Mouse (Mus musculus): ENCODE measurements at regions not wholly inside any gene's neighbourhood (a gene's known extent, or its start where the extent isn't known, plus 50 kb on each side); places are given as distances from the start of the nearest gene placed in this dataset.
A peak's percentile ranks its signal among the peaks of the same experiment; 100 is the strongest.

DNA sequence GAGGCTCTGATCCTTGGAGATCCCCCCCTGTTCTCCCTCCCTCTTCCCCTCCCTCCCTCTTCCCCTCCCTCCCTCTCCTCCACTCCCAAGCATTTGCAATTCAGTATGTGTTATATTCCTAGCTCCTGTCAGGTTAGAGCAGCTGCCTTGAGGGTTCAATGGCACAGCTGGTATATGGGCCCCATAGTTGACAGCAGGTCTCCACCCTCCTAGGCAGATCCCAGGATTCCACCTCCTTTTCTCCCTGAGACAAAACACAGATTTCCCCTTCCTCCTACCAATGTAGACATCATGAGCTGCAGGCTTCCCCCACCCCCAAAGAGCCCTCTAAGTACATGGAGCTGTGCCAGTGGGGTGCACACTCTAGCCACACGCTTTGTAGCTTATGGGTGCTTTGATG, 137.8 kb downstream of the Unc5cl start:
- Histone ChIP-seq H3K9ac (no peak overlapping the region), H3K27ac (no peak overlapping the region), H3K9me3 (replicated peaks) (0 out of 2 replicates have a peak, but pooled peaks cover 5% of the 10 kb centered on the region), H3K4me2 (no peak overlapping the region), H3K36me3 (no peaks in the 10 kb centered on the region), H3K4me3 (replicated peaks) (no peak overlapping the region), H3K4me1 (no peaks in the 10 kb centered on the region), H3K27me3 (no peaks in the 10 kb centered on the region)
- WGBS, result 62% methylated on average over 1 of the region's 1 CpGs
- no peak for ATAC-seq (replicated peaks; ENCODE audit: low FRiP score)

DNA sequence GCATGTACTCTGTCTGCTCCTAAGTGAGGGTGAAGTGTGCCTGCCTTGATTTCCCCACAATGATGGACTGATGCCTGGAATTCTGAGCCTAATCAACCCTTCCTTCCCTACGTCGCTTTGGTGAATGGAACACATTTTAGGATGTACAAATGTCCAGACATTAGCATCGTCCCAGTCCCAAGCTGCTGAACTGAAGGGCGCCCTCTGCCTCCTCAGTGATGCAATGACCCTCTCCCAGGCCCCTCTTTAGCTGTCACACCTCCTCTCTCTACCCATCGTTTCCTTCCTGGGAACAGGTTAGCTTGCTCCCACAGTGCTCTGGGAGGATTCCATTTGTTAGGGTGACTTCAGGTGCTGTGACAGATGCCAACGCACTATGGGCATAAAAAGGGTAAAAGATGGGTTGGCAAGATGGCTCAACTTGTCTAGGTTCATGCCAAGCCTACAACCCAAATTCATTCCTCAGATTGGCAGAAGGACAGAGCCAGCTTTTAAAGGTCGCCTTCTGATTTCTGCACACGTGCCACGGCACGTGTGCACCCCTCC, 140.8 kb downstream of the Unc5cl start:
- no peaks in the 10 kb centered on the region for H3K4me1 ChIP-seq
- H3K27ac ChIP-seq, result no peak overlapping the region
- H3K27me3 ChIP-seq, result no peaks in the 10 kb centered on the region
- H3K4me3 ChIP-seq (replicated peaks), result no peak overlapping the region
- H3K4me2 ChIP-seq, result no peak overlapping the region
- H3K9me3 ChIP-seq (replicated peaks), result 0 out of 2 replicates have a peak, but pooled peaks cover 5% of the 10 kb centered on the region
- 74% methylated on average over 10 of the region's 10 CpGs for WGBS
- H3K9ac ChIP-seq, result no peak overlapping the region
- no peaks in the 10 kb centered on the region for H3K36me3 ChIP-seq
- ATAC-seq (replicated peaks; ENCODE audit: low FRiP score), result no peak

DNA sequence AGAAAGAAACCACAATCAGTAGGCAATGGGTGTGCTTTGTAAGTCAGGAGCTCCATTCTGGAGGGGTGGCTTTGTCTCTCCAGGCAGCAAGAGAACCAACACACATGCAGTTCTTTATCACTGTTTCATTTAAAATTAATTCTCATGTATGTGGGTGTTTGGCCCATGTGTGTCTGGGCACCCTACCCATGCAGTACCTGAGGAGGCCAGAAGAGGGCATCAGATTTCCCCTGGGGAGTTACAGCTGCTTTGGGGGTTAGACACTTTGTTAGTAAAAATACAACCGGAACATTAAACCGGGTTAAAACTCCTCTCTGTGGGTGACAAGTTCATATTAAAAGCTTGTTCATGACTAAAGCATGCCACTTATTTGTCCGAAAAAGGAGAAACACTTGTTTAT, 141.7 kb downstream of the Unc5cl start:
- no peaks in the 10 kb centered on the region for H3K4me1 ChIP-seq
- no peaks in the 10 kb centered on the region for H3K27me3 ChIP-seq
- no peak overlapping the region for H3K4me3 ChIP-seq (replicated peaks)
- no peak overlapping the region for H3K9ac ChIP-seq
- 80% methylated on average over 3 of the region's 3 CpGs for WGBS
- H3K9me3 ChIP-seq (replicated peaks), result 0 out of 2 replicates have a peak, but pooled peaks cover 5% of the 10 kb centered on the region
- no peak overlapping the region for H3K27ac ChIP-seq
- no peak overlapping the region for H3K4me2 ChIP-seq
- no peak for ATAC-seq (replicated peaks; ENCODE audit: low FRiP score)
- no peaks in the 10 kb centered on the region for H3K36me3 ChIP-seq

DNA sequence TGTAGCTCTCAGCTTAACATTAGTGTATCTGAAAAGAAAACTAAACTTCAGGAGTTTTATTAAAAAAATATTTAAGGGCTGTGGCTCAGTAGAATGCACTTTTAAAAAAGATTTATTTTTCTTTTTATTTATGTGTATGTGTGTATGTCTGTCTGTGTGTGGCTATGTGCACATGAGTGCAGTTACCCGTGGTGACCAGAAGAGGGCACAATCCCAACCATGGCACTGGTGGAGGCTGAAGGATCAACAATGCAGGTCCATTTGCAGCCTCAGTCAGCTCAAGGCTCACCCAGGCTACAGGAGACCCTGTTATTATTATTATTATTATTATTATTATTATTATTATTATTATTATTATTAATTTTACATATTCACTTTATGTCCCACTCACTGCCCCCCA, 142.6 kb downstream of the Unc5cl start:
- Histone ChIP-seq H3K27ac (no peak overlapping the region), H3K4me1 (peaks cover 1% of the 10 kb centered on the region; the same call in 1 of the 2 replicates), H3K9ac (no peak overlapping the region), H3K36me3 (no peaks in the 10 kb centered on the region), H3K4me3 (replicated peaks) (no peak overlapping the region), H3K4me2 (no peak overlapping the region), H3K27me3 (no peaks in the 10 kb centered on the region), H3K9me3 (replicated peaks) (0 out of 2 replicates have a peak, but pooled peaks cover 5% of the 10 kb centered on the region)
- ATAC-seq (replicated peaks; ENCODE audit: low FRiP score), result no peak
- WGBS, result 100% methylated on average over 1 of the region's 1 CpGs

DNA sequence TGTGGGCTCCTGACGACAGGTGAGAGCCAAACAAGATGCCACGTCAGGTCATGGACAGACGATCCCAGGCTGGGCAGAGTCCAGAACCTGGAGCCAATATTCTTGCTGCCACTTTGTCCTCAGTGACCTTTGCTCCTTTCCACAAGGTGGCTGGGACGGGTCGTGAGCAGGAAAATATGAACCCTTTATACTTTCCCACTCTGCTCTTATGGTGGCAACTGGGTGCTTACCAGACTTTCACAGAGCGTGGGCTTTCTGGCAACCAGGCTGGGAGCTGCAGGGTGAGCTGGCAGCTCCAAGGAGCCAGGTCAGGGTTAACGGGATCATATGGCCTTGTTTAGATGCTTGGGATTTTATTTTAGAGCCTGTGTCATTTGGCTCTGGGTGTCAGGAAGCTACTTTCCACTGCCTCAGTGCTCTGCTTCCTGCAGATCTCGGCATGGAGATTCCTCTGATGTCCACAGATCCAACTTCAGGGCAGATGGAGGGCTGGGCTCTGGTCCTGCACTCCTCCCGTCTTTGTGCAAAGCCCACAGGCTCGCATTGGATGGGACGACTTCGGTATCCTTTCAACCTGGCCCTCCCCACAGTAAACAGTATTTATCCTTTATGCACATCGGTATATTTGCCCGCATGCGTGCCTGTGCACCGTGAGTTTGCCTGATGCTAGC, 143.9 kb downstream of the Unc5cl start:
- no peak overlapping the region for H3K4me3 ChIP-seq (replicated peaks)
- no peaks in the 10 kb centered on the region for H3K36me3 ChIP-seq
- no peak overlapping the region for H3K9ac ChIP-seq
- H3K4me2 ChIP-seq, result no peak overlapping the region
- H3K9me3 ChIP-seq (replicated peaks), result 0 out of 2 replicates have a peak, but pooled peaks cover under 1% of the 10 kb centered on the region
- peaks cover 6% of the 10 kb centered on the region; the same call in 1 of the 2 replicates for H3K4me1 ChIP-seq
- H3K27ac ChIP-seq, result no peak overlapping the region
- WGBS, result 76% methylated on average over 16 of the region's 16 CpGs
- H3K27me3 ChIP-seq, result no peaks in the 10 kb centered on the region
- ATAC-seq (replicated peaks; ENCODE audit: low FRiP score), result no peak

DNA sequence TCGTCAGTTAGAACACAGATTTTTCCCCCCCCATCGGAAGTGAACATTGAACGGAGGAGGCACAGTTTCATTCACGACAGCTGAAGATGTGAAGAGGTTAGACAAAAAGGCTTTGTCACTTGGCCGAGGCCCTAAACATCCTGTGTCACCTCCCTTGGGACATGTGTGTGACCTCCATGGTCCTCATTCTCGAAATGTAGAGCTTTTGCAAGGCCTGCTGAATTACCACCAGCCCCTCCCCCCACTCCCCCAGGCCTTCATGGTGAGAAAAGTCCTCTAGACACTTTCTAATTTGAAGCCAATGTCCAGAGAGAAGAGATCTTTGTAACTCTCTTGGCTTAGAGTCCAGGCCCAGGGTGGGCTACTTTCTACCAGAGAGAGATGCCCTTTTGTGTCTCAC, 145.5 kb downstream of the Unc5cl start:
- Histone ChIP-seq H3K4me2 (no peak overlapping the region), H3K9me3 (replicated peaks) (no peaks in the 10 kb centered on the region), H3K27ac (no peak overlapping the region), H3K9ac (no peak overlapping the region), H3K36me3 (no peaks in the 10 kb centered on the region), H3K4me1 (peaks cover 6% of the 10 kb centered on the region; the same call in 1 of the 2 replicates), H3K4me3 (replicated peaks) (no peak overlapping the region), H3K27me3 (no peaks in the 10 kb centered on the region)
- WGBS, result 59% methylated on average over 6 of the region's 6 CpGs
- ATAC-seq (replicated peaks; ENCODE audit: low FRiP score), result no peak

DNA sequence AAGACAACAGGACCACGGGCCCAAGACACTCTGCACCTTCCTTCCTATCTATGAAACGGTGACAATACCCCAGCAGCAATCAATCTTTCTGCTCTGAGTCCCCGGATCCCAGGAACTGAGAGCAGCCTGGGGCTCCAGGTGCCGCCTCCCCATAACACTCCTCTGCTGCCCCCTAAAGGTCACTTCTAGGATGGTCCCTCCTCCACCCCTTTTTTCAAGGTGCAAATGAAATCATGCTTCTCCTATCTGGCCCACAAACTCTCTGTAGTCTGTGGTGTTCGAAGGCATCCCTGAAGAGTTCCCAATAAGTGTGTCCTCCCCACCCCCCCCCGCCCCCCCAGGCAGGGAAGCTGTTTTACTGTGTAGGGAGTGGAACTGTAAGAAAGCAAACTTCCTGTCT, 147.9 kb downstream of the Unc5cl start:
- Histone ChIP-seq H3K27ac (no peak overlapping the region), H3K4me2 (no peak overlapping the region), H3K9ac (no peak overlapping the region), H3K4me3 (replicated peaks) (no peak overlapping the region), H3K9me3 (replicated peaks) (no peaks in the 10 kb centered on the region), H3K27me3 (no peaks in the 10 kb centered on the region), H3K36me3 (no peaks in the 10 kb centered on the region), H3K4me1 (peaks cover 6% of the 10 kb centered on the region; the same call in 1 of the 2 replicates)
- 0 out of 2 replicates have a peak, but pooled peaks have one; percentile 28 for ATAC-seq (replicated peaks; ENCODE audit: low FRiP score)
- 5% methylated on average over 6 of the region's 6 CpGs for WGBS

DNA sequence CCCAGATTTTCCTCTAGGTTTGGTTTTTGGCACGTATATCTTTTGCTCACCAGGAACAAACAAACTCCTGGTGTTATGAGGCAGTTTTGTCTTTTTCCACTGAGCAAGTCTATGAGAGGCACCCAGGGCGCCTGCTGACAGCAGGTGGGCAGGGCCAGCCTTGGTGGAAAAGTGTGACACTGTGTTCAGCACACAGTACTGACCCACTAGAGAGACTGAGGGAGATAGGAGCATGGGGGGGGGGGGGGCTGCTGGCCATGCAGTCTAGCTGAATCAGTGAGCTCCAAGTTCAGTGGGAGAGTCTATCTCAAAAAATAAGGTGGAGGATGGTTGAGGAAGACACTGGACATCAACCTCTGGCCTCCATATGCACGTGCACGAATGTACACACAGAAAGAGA, 152.1 kb downstream of the Unc5cl start:
- no peaks in the 10 kb centered on the region for H3K9me3 ChIP-seq (replicated peaks)
- H3K27ac ChIP-seq, result no peak overlapping the region
- peaks cover 8% of the 10 kb centered on the region; the same call in 1 of the 2 replicates for H3K4me1 ChIP-seq
- no peak overlapping the region for H3K4me2 ChIP-seq
- H3K36me3 ChIP-seq, result no peaks in the 10 kb centered on the region
- no peak for ATAC-seq (replicated peaks; ENCODE audit: low FRiP score)
- H3K27me3 ChIP-seq, result no peaks in the 10 kb centered on the region
- 90% methylated on average over 4 of the region's 4 CpGs for WGBS
- no peak overlapping the region for H3K4me3 ChIP-seq (replicated peaks)
- no peak overlapping the region for H3K9ac ChIP-seq

DNA sequence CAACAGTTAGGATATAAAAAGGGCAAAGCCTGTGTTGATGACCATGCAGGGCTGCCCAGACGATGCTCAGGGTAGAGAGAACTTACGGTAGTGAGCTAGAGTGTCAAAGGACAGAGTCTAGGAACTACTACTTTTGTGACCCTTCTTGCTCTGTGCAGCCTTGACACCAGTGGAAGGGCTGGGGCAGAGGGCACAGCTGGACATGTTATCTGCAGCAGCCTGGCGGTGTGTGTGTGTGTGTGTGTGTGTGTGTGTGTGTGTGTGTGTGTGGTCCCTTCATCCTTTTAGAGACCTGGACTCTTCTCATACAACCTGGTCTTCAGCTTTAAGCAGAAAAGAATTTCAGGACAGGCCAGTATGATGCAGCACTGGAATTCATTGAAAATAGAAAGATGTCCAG, 153.6 kb downstream of the Unc5cl start:
- H3K4me3 ChIP-seq (replicated peaks), result no peak overlapping the region
- no peak overlapping the region for H3K9ac ChIP-seq
- H3K27me3 ChIP-seq, result no peaks in the 10 kb centered on the region
- no peak for ATAC-seq (replicated peaks; ENCODE audit: low FRiP score)
- H3K36me3 ChIP-seq, result no peaks in the 10 kb centered on the region
- H3K4me1 ChIP-seq, result 0 out of 2 replicates have a peak, but pooled peaks cover 2% of the 10 kb centered on the region
- no peaks in the 10 kb centered on the region for H3K9me3 ChIP-seq (replicated peaks)
- no peak overlapping the region for H3K4me2 ChIP-seq
- H3K27ac ChIP-seq, result no peak overlapping the region
- WGBS, result 71% methylated on average over 3 of the region's 3 CpGs

DNA sequence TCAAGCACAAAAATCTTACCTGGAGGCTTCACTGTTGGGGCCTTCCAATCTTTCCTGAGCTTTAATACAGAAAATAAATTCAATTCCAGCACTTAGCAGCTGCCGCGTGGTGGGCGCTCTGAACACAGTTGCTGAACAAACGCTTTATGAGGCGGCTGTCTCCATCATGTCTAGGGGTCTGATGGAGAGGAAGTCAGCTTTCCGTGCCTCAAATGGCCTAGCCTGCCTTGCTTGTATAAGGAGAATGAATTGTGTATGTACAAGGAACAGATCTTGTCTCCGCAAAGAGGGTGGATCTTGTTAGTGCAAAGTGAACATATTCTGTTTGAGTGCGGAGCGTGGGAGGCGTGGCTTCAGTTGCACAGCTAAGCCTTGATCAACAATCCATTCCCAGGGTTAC, 155.4 kb downstream of the Unc5cl start:
- ATAC-seq (replicated peaks; ENCODE audit: low FRiP score), result no peak
- H3K36me3 ChIP-seq, result no peaks in the 10 kb centered on the region
- H3K9me3 ChIP-seq (replicated peaks), result 0 out of 2 replicates have a peak, but pooled peaks cover 3% of the 10 kb centered on the region
- H3K27me3 ChIP-seq, result no peaks in the 10 kb centered on the region
- no peak overlapping the region for H3K4me2 ChIP-seq
- no peak overlapping the region for H3K4me3 ChIP-seq (replicated peaks)
- 0 out of 2 replicates have a peak, but pooled peaks cover 2% of the 10 kb centered on the region for H3K4me1 ChIP-seq
- H3K27ac ChIP-seq, result no peak overlapping the region
- WGBS, result 75% methylated on average over 10 of the region's 10 CpGs
- no peak overlapping the region for H3K9ac ChIP-seq

DNA sequence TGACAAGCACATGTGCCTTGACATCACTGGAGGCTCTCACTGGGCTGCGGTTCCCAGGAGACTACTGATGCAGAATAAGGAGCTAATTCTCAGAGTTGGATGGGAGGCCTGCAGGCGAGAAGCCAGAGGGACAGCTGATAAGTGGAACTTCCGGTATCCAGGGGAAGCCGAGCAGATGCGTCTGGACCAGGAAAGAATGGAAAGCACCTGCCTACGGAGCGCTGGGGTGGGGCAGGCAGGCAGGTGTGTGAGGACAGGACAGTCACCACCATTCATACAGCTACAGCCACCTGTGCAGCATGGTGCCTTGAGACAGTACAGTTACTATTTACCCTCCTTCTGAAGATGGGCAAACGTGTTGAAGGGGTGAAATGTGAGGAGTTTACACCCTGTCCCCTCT, 156.1 kb downstream of the Unc5cl start:
- Histone ChIP-seq H3K4me1 (0 out of 2 replicates have a peak, but pooled peaks cover 2% of the 10 kb centered on the region), H3K4me2 (no peak overlapping the region), H3K27ac (no peak overlapping the region), H3K27me3 (no peaks in the 10 kb centered on the region), H3K9ac (no peak overlapping the region), H3K9me3 (replicated peaks) (0 out of 2 replicates have a peak, but pooled peaks cover 3% of the 10 kb centered on the region), H3K36me3 (no peaks in the 10 kb centered on the region), H3K4me3 (replicated peaks) (no peak overlapping the region)
- 75% methylated on average over 8 of the region's 8 CpGs for WGBS
- ATAC-seq (replicated peaks; ENCODE audit: low FRiP score), result no peak

DNA sequence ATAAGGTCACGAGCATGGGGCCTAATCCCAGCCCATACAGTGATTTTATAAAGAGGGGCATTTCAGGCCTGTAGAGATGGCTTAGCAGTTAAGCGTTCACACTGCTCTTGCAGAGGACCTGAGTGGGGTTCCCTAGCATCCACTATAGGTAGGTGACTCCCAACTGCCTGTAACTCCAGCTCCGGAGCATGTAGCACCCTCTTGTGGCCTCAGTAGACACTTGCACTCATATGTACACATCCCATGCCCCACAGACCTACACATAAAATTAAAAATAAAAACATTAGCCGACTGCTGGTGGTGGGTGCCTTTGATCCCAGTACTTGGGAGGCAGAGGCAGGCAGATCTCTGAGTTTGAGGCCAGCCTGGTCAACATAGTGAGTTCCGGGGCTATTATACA, 158.8 kb downstream of the Unc5cl start:
- Histone ChIP-seq H3K9ac (no peak overlapping the region), H3K4me1 (0 out of 2 replicates have a peak, but pooled peaks cover 2% of the 10 kb centered on the region), H3K4me3 (replicated peaks) (no peak overlapping the region), H3K27me3 (no peaks in the 10 kb centered on the region), H3K27ac (no peak overlapping the region), H3K36me3 (no peaks in the 10 kb centered on the region), H3K4me2 (no peak overlapping the region), H3K9me3 (replicated peaks) (0 out of 2 replicates have a peak, but pooled peaks cover 3% of the 10 kb centered on the region)
- WGBS, result 89% methylated on average over 5 of the region's 5 CpGs
- ATAC-seq (replicated peaks; ENCODE audit: low FRiP score), result no peak
